Mouse (Mus musculus): ENCODE results near the gene Prr5.

Gene Prr5

GRCm38 (mm10) chr15:84657384-84658064 is 11.9 kb upstream of the Prr5 start:
- no peak for DNase-seq (ENCODE audit: low spot score in 2 of 2)

- DNase-seq (ENCODE audit: low spot score in 2 of 2) = no peak
These were observed 10.8 kb upstream of the Prr5 start for GRCm38 (mm10) chr15:84658655-84659054.

- no peak for DNase-seq (ENCODE audit: low spot score in 2 of 2)
These were observed 9.6 kb upstream of the Prr5 start for GRCm38 (mm10) chr15:84659856-84660255.

- no peak for DNase-seq (ENCODE audit: low spot score in 2 of 2)
These were observed 8.1 kb upstream of the Prr5 start for GRCm38 (mm10) chr15:84661274-84661673.

- DNase-seq (ENCODE audit: low spot score in 2 of 2) = peak; percentile 56 to 61
These were observed 6.3 kb upstream of the Prr5 start for GRCm38 (mm10) chr15:84662952-84663684.

- no peak for DNase-seq (ENCODE audit: low spot score in 2 of 2)
These were observed 5.7 kb upstream of the Prr5 start for GRCm38 (mm10) chr15:84663685-84664060.

GRCm38 (mm10) chr15:84664542-84665460 is 4.6 kb upstream of the Prr5 start:
- DNase-seq (ENCODE audit: low spot score in 2 of 2) = no peak

GRCm38 (mm10) chr15:84665662-84666061 is 3.8 kb upstream of the Prr5 start:
- no peak for DNase-seq (ENCODE audit: low spot score in 2 of 2)

GRCm38 (mm10) chr15:84666065-84666464 is 3.4 kb upstream of the Prr5 start:
- DNase-seq (ENCODE audit: low spot score in 2 of 2) = no peak

GRCm38 (mm10) chr15:84667601-84668000 is 1.8 kb upstream of the Prr5 start:
- DNase-seq (ENCODE audit: low spot score in 2 of 2) = no peak

GRCm38 (mm10) chr15:84669771-84670656 is 594 bp downstream of the Prr5 start:
- DNase-seq (ENCODE audit: low spot score in 2 of 2) = no peak

GRCm38 (mm10) chr15:84670657-84671055 is 1.2 kb downstream of the Prr5 start:
- DNase-seq (ENCODE audit: low spot score in 2 of 2) = no peak

- no peak for DNase-seq (ENCODE audit: low spot score in 2 of 2)
These were observed 2.2 kb downstream of the Prr5 start for GRCm38 (mm10) chr15:84671401-84672307.

GRCm38 (mm10) chr15:84672308-84672615 is 2.8 kb downstream of the Prr5 start:
- DNase-seq (ENCODE audit: low spot score in 2 of 2) = no peak

GRCm38 (mm10) chr15:84672616-84673015 is 3.2 kb downstream of the Prr5 start:
- DNase-seq (ENCODE audit: low spot score in 2 of 2) = peak in 1 of 2 experiments; percentile 38

GRCm38 (mm10) chr15:84674329-84675067 is 5.1 kb downstream of the Prr5 start:
- DNase-seq (ENCODE audit: low spot score in 2 of 2) = no peak

GRCm38 (mm10) chr15:84675317-84675716 is 5.9 kb downstream of the Prr5 start:
- DNase-seq (ENCODE audit: low spot score in 2 of 2) = no peak

- DNase-seq (ENCODE audit: low spot score in 2 of 2) = no peak
These were observed 8.5 kb downstream of the Prr5 start for GRCm38 (mm10) chr15:84677943-84678342.

GRCm38 (mm10) chr15:84679090-84679489 is 9.7 kb downstream of the Prr5 start:
- DNase-seq (ENCODE audit: low spot score in 2 of 2) = no peak

- DNase-seq (ENCODE audit: low spot score in 2 of 2) = no peak
These were observed 10.4 kb downstream of the Prr5 start for GRCm38 (mm10) chr15:84679794-84680193.
